Mouse (Mus musculus): ENCODE measurements at regions not wholly inside any gene's neighbourhood (a gene's known extent, or its start where the extent isn't known, plus 50 kb on each side); places are given as distances from the start of the nearest gene placed in this dataset.

GRCm38 (mm10) chr13:53526880-53527279 is 54.0 kb upstream of the Msx2 start:
- DNase-seq (ENCODE audit: low spot score in 2 of 2): no peak
- intact Hi-C loops (cut with DNase I): no loop called here

GRCm38 (mm10) chr13:53522807-53523206 is 49.9 kb upstream of the Msx2 start:
- no peak for DNase-seq (ENCODE audit: low spot score in 2 of 2)
- intact Hi-C loops (cut with DNase I): no loop called here

Measured in left cerebral cortex, postnatal 36 days (tissue).